16 mouse cellular contexts compared by ENCODE assay signal in the genomic region with DNA sequence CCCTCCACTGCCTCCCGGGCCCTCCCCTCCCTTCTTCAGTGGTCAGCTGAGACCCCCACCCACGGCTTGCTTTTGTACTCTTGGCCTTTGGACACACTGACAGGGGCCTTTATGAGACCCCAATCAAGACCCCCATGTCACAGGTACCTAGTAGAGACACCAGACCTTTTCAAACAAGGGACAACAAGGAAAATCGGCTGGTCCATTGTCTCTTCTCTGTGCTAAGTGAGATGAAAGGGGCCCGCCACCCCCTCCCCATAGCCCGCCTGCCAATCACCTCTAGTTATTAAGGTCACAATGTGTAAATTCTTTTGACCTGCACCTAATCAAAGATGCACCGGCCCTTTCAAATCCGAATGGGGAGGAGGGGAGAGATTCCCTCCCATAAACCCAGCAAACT.
"Had no signal": no experiment of that assay in that cellular context is flagged by ENCODE, and none has a peak within 500 bp of the region (broad histone marks: within the 10 kb centered on the region; RNA-seq: fewer than 3 reads in every experiment).

No protein-coding gene starts in this region.

- H3K27me3 ChIP-seq: limb, embryonic 13.5 days; liver, embryonic 15.5 days; stomach, embryonic 15.5 days had no signal

- H3K4me3 ChIP-seq: layer of hippocampus, adult 2 months; limb, embryonic 13.5 days; liver, embryonic 15.5 days; neural tube, embryonic 12.5 days; stomach, embryonic 15.5 days had no signal

- H3K4me2 ChIP-seq: limb, embryonic 13.5 days; liver, embryonic 15.5 days; neural tube, embryonic 12.5 days; stomach, embryonic 15.5 days had no signal

- H3K36me3 ChIP-seq: liver, embryonic 15.5 days; neural tube, embryonic 12.5 days; stomach, embryonic 15.5 days had no signal

- H3K9me3 ChIP-seq: limb, embryonic 13.5 days; liver, embryonic 15.5 days; neural tube, embryonic 12.5 days; stomach, embryonic 15.5 days had no signal

- ATAC-seq: intestine, postnatal 0 days; lung, postnatal 0 days had no signal

- DNase-seq: kidney, adult 9 months; kidney, postnatal 10 days; kidney, postnatal 4 days; left cerebral cortex, postnatal 4 days; lung, adult 2 months; lung, postnatal 36 days; right cerebral cortex, postnatal 14 days; thymus, adult 2 months; thymus, postnatal 25 days had no signal

- H3K9ac ChIP-seq: limb, embryonic 13.5 days; liver, embryonic 15.5 days; stomach, embryonic 15.5 days had no signal

- H3K27ac ChIP-seq: layer of hippocampus, adult 2 months; limb, embryonic 13.5 days; liver, embryonic 15.5 days; neural tube, embryonic 12.5 days; stomach, embryonic 15.5 days had no signal
